Mouse (Mus musculus): ENCODE measurements around the gene Myo5a.

DNA sequence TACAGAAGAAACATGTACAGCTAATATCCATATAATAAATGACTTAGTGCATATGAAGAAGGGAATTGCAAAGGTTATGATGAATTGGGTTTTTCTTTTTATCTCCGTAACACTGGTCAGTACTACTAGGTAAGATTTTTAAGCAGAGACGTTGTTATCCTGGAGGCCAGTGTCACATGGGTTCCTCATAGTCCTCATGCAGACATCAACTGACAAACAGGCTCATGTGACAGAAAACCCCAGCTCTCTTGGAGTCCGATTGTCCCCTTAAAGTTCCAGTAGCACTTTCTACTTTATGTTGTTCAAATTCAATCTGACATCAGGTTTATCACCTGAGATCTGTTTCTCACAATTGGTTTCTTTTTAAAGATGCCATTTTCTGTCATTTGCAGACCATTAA, 18.5 kb downstream of the Myo5a start:
- TF ChIP-seq CTCF (IDR thresholded peaks at IDR 0.05; ENCODE audit: insufficient read depth, low read length) (no peak), POLR2A (IDR thresholded peaks at IDR 0.05; ENCODE audit: borderline replicate concordance, extremely low read depth, low read depth, low read length) (no peak)
